Mouse (Mus musculus): Measurements from ENCODE around the gene Dmd. TPM values are rescaled to one million over a fixed set of nuclear protein-coding genes. Genes with fewer than 3 reads are reported as not detected.
"Not testable (repeated sequence)": the region's sequence is repeated elsewhere in the genome, so short reads cannot be mapped to it uniquely, and the experiment has no call there.

Gene Dmd
- polyA plus RNA-seq, 1 experiment from 2014 or later, result 35.9 TPM

- ATAC-seq (replicated peaks; ENCODE audit: insufficient number of reproducible peaks, low FRiP score, low TSS enrichment), result no peak
- no peaks in the 10 kb centered on the region for H3K27me3 ChIP-seq (ENCODE audit: control insufficient read depth, insufficient read depth, low read length)
- H3K36me3 ChIP-seq (ENCODE audit: control insufficient read depth, insufficient read depth, low read length), result no peaks in the 10 kb centered on the region
- no peak overlapping the region for H3K27ac ChIP-seq (ENCODE audit: low read depth, low read length)
- H3K4me1 ChIP-seq (ENCODE audit: control insufficient read depth, insufficient read depth, low read length), result no peaks in the 10 kb centered on the region
- H3K9ac ChIP-seq (ENCODE audit: low read depth, low read length), result no peak overlapping the region
- 60% methylated on average over 1 of the region's 1 CpGs for WGBS (ENCODE audit: insufficient replicate concordance)
- H3K4me3 ChIP-seq (ENCODE audit: low read depth, low read length), result no peak overlapping the region
- no peak overlapping the region for H3K4me2 ChIP-seq
- no peaks in the 10 kb centered on the region for H3K9me3 ChIP-seq (replicated peaks; ENCODE audit: control insufficient read depth, low read length)
These were observed 726.3 kb downstream of the Dmd start for GRCm38 (mm10) chrX:83674998-83675397.

GRCm38 (mm10) chrX:83686547-83686946 is 737.9 kb downstream of the Dmd start:
- no peak overlapping the region for H3K27ac ChIP-seq (ENCODE audit: low read depth, low read length)
- H3K4me3 ChIP-seq (ENCODE audit: low read depth, low read length), result no peak overlapping the region
- H3K4me2 ChIP-seq, result no peak overlapping the region
- H3K4me1 ChIP-seq (ENCODE audit: control insufficient read depth, insufficient read depth, low read length), result no peaks in the 10 kb centered on the region
- no peaks in the 10 kb centered on the region for H3K9me3 ChIP-seq (replicated peaks; ENCODE audit: control insufficient read depth, low read length)
- H3K9ac ChIP-seq (ENCODE audit: low read depth, low read length), result no peak overlapping the region
- H3K27me3 ChIP-seq (ENCODE audit: control insufficient read depth, insufficient read depth, low read length), result no peaks in the 10 kb centered on the region
- no peak for ATAC-seq (replicated peaks; ENCODE audit: insufficient number of reproducible peaks, low FRiP score, low TSS enrichment)
- H3K36me3 ChIP-seq (ENCODE audit: control insufficient read depth, insufficient read depth, low read length), result no peaks in the 10 kb centered on the region

- Histone ChIP-seq H3K9ac (ENCODE audit: low read depth, low read length) (no peak overlapping the region), H3K4me2 (no peak overlapping the region), H3K36me3 (ENCODE audit: control insufficient read depth, insufficient read depth, low read length) (no peaks in the 10 kb centered on the region), H3K9me3 (replicated peaks; ENCODE audit: control insufficient read depth, low read length) (no peaks in the 10 kb centered on the region), H3K27ac (ENCODE audit: low read depth, low read length) (no peak overlapping the region), H3K27me3 (ENCODE audit: control insufficient read depth, insufficient read depth, low read length) (no peaks in the 10 kb centered on the region), H3K4me3 (ENCODE audit: low read depth, low read length) (no peak overlapping the region), H3K4me1 (ENCODE audit: control insufficient read depth, insufficient read depth, low read length) (no peaks in the 10 kb centered on the region)
- WGBS (ENCODE audit: insufficient replicate concordance), result 11% methylated on average over 1 of the region's 1 CpGs
- no peak for ATAC-seq (replicated peaks; ENCODE audit: insufficient number of reproducible peaks, low FRiP score, low TSS enrichment)
These were observed 791.9 kb downstream of the Dmd start for GRCm38 (mm10) chrX:83740533-83740932.

GRCm38 (mm10) chrX:83746301-83747008 is 797.8 kb downstream of the Dmd start:
- H3K36me3 ChIP-seq (ENCODE audit: control insufficient read depth, insufficient read depth, low read length), result no peaks in the 10 kb centered on the region
- WGBS (ENCODE audit: insufficient replicate concordance), result 68% methylated on average over 4 of the region's 4 CpGs
- no peaks in the 10 kb centered on the region for H3K27me3 ChIP-seq (ENCODE audit: control insufficient read depth, insufficient read depth, low read length)
- H3K9me3 ChIP-seq (replicated peaks; ENCODE audit: control insufficient read depth, low read length), result no peaks in the 10 kb centered on the region
- H3K4me2 ChIP-seq, result no peak overlapping the region
- no peak overlapping the region for H3K27ac ChIP-seq (ENCODE audit: low read depth, low read length)
- H3K9ac ChIP-seq (ENCODE audit: low read depth, low read length), result no peak overlapping the region
- H3K4me3 ChIP-seq (ENCODE audit: low read depth, low read length), result no peak overlapping the region
- ATAC-seq (replicated peaks; ENCODE audit: insufficient number of reproducible peaks, low FRiP score, low TSS enrichment), result no peak
- H3K4me1 ChIP-seq (ENCODE audit: control insufficient read depth, insufficient read depth, low read length), result no peaks in the 10 kb centered on the region

- no peaks in the 10 kb centered on the region for H3K9me3 ChIP-seq (replicated peaks; ENCODE audit: control insufficient read depth, low read length)
- H3K27ac ChIP-seq (ENCODE audit: low read depth, low read length), result no peak overlapping the region
- no peaks in the 10 kb centered on the region for H3K4me1 ChIP-seq (ENCODE audit: control insufficient read depth, insufficient read depth, low read length)
- no peak overlapping the region for H3K4me3 ChIP-seq (ENCODE audit: low read depth, low read length)
- H3K27me3 ChIP-seq (ENCODE audit: control insufficient read depth, insufficient read depth, low read length), result no peaks in the 10 kb centered on the region
- no peak overlapping the region for H3K9ac ChIP-seq (ENCODE audit: low read depth, low read length)
- no peaks in the 10 kb centered on the region for H3K36me3 ChIP-seq (ENCODE audit: control insufficient read depth, insufficient read depth, low read length)
- H3K4me2 ChIP-seq, result no peak overlapping the region
- ATAC-seq (replicated peaks; ENCODE audit: insufficient number of reproducible peaks, low FRiP score, low TSS enrichment), result no peak
These were observed 838.7 kb downstream of the Dmd start for GRCm38 (mm10) chrX:83787406-83787805.

GRCm38 (mm10) chrX:83867469-83867868 is 918.8 kb downstream of the Dmd start:
- not testable (repeated sequence) for ATAC-seq (replicated peaks; ENCODE audit: insufficient number of reproducible peaks, low FRiP score, low TSS enrichment); H3K36me3 ChIP-seq (ENCODE audit: control insufficient read depth, insufficient read depth, low read length); H3K9ac ChIP-seq (ENCODE audit: low read depth, low read length); H3K4me1 ChIP-seq (ENCODE audit: control insufficient read depth, insufficient read depth, low read length); H3K9me3 ChIP-seq (replicated peaks; ENCODE audit: control insufficient read depth, low read length); H3K27ac ChIP-seq (ENCODE audit: low read depth, low read length); H3K27me3 ChIP-seq (ENCODE audit: control insufficient read depth, insufficient read depth, low read length); H3K4me3 ChIP-seq (ENCODE audit: low read depth, low read length); H3K4me2 ChIP-seq
- 44% methylated on average over 9 of the region's 9 CpGs for WGBS (ENCODE audit: insufficient replicate concordance)

GRCm38 (mm10) chrX:83875389-83875788 is 926.7 kb downstream of the Dmd start:
- 84% methylated on average over 11 of the region's 11 CpGs for WGBS (ENCODE audit: insufficient replicate concordance)

GRCm38 (mm10) chrX:83975895-83976294 is 1027.2 kb downstream of the Dmd start:
- no peak overlapping the region for H3K4me2 ChIP-seq
- H3K4me3 ChIP-seq (ENCODE audit: low read depth, low read length), result no peak overlapping the region
- H3K27ac ChIP-seq (ENCODE audit: low read depth, low read length), result no peak overlapping the region
- no peaks in the 10 kb centered on the region for H3K27me3 ChIP-seq (ENCODE audit: control insufficient read depth, insufficient read depth, low read length)
- H3K9me3 ChIP-seq (replicated peaks; ENCODE audit: control insufficient read depth, low read length), result no peaks in the 10 kb centered on the region
- no peaks in the 10 kb centered on the region for H3K4me1 ChIP-seq (ENCODE audit: control insufficient read depth, insufficient read depth, low read length)
- no peak overlapping the region for H3K9ac ChIP-seq (ENCODE audit: low read depth, low read length)
- 54% methylated on average over 1 of the region's 1 CpGs for WGBS (ENCODE audit: insufficient replicate concordance)
- H3K36me3 ChIP-seq (ENCODE audit: control insufficient read depth, insufficient read depth, low read length), result no peaks in the 10 kb centered on the region
- ATAC-seq (replicated peaks; ENCODE audit: insufficient number of reproducible peaks, low FRiP score, low TSS enrichment), result no peak

More at GRCm38 (mm10) chrX:83875389-83875788, 926.7 kb downstream of the Dmd start:
- not testable (repeated sequence) for H3K36me3 ChIP-seq (ENCODE audit: control insufficient read depth, insufficient read depth, low read length); H3K4me3 ChIP-seq (ENCODE audit: low read depth, low read length); H3K4me1 ChIP-seq (ENCODE audit: control insufficient read depth, insufficient read depth, low read length); H3K27ac ChIP-seq (ENCODE audit: low read depth, low read length); H3K27me3 ChIP-seq (ENCODE audit: control insufficient read depth, insufficient read depth, low read length); H3K9ac ChIP-seq (ENCODE audit: low read depth, low read length); ATAC-seq (replicated peaks; ENCODE audit: insufficient number of reproducible peaks, low FRiP score, low TSS enrichment); H3K4me2 ChIP-seq; H3K9me3 ChIP-seq (replicated peaks; ENCODE audit: control insufficient read depth, low read length)

GRCm38 (mm10) chrX:84001294-84001693 is 1052.6 kb downstream of the Dmd start:
- no peak overlapping the region for H3K9ac ChIP-seq (ENCODE audit: low read depth, low read length)
- H3K4me1 ChIP-seq (ENCODE audit: control insufficient read depth, insufficient read depth, low read length), result no peaks in the 10 kb centered on the region
- no peak for ATAC-seq (replicated peaks; ENCODE audit: insufficient number of reproducible peaks, low FRiP score, low TSS enrichment)
- H3K27me3 ChIP-seq (ENCODE audit: control insufficient read depth, insufficient read depth, low read length), result no peaks in the 10 kb centered on the region
- H3K27ac ChIP-seq (ENCODE audit: low read depth, low read length), result no peak overlapping the region
- H3K9me3 ChIP-seq (replicated peaks; ENCODE audit: control insufficient read depth, low read length), result no peaks in the 10 kb centered on the region
- H3K36me3 ChIP-seq (ENCODE audit: control insufficient read depth, insufficient read depth, low read length), result no peaks in the 10 kb centered on the region
- H3K4me3 ChIP-seq (ENCODE audit: low read depth, low read length), result no peak overlapping the region
- 40% methylated on average over 7 of the region's 7 CpGs for WGBS (ENCODE audit: insufficient replicate concordance)
- no peak overlapping the region for H3K4me2 ChIP-seq
